ENCODE assay signal across 16 mouse cellular contexts in genomic region chr7:16827274-16827673, GRCm38 (mm10). TPM values are rescaled to one million over a fixed set of nuclear protein-coding genes. Genes with fewer than 3 reads are reported as not detected.
DNase-seq lines count a peak whose midpoint lies in the region; ATAC-seq and TF ChIP-seq lines count a peak whose summit lies in the region.
"Had no signal": no experiment of that assay in that cellular context is flagged by ENCODE, and none has a peak within 500 bp of the region (broad histone marks: within the 10 kb centered on the region; RNA-seq: fewer than 3 reads in every experiment).

No protein-coding gene starts in this region.

- TF ChIP-seq POLR2A in lung, adult 2 months (IDR thresholded peaks at IDR 0.05; ENCODE audit: borderline replicate concordance, extremely low read depth, low read depth, low read length), result no peak
- TF ChIP-seq POLR2A in thymus, adult 2 months (IDR thresholded peaks at IDR 0.05; ENCODE audit: control insufficient read depth, extremely low read depth, insufficient read depth, low read length, poor library complexity), result no peak

- H3K9me3 ChIP-seq in heart, embryonic 13.5 days, result no peaks in the 10 kb centered on the region
- H3K9me3 ChIP-seq in lung, embryonic 14.5 days (ENCODE audit: low read depth, low read length), result no peaks in the 10 kb centered on the region
- no peaks in the 10 kb centered on the region for H3K9me3 ChIP-seq in forebrain, embryonic 15.5 days
- H3K9me3 ChIP-seq: hindbrain, embryonic 15.5 days; limb, embryonic 13.5 days; midbrain, embryonic 10.5 days; stomach, embryonic 15.5 days had no signal

- H3K9ac ChIP-seq in heart, embryonic 13.5 days, result 0 out of 2 replicates have a peak overlapping the region, but pooled peaks have one; percentile 37
- no peak overlapping the region for H3K9ac ChIP-seq in lung, embryonic 14.5 days
- H3K9ac ChIP-seq in forebrain, embryonic 15.5 days (replicated peaks), result no peak overlapping the region
- H3K9ac ChIP-seq: hindbrain, embryonic 15.5 days; limb, embryonic 13.5 days; stomach, embryonic 15.5 days had no signal

- no peak for ATAC-seq in heart, embryonic 13.5 days (ENCODE audit: extremely low read depth, insufficient number of reproducible peaks, low FRiP score, low TSS enrichment)
- no peak for ATAC-seq in lung, embryonic 14.5 days (ENCODE audit: insufficient read depth)
- no peak for ATAC-seq in forebrain, embryonic 15.5 days (replicated peaks)

- no peak for DNase-seq in heart, postnatal 36 days
- no peak for DNase-seq in lung, embryonic 14.5 days
- DNase-seq in lung, adult 2 months, result no peak
- peak; percentile 62 for DNase-seq in induced T-regulatory cell, adult 2 months (ENCODE audit: low read depth)
- no peak for DNase-seq in thymus, adult 2 months
- DNase-seq: adrenal gland, postnatal 36 days; cerebellum, postnatal 14 days; gastrocnemius, postnatal 36 days; kidney, adult 8-10 months; thymus, postnatal 14 days had no signal

- H3K4me3 ChIP-seq in heart, embryonic 13.5 days, result no peak overlapping the region
- H3K4me3 ChIP-seq in lung, embryonic 14.5 days (ENCODE audit: low read depth, low read length), result no peak overlapping the region
- H3K4me3 ChIP-seq in lung, adult 2 months (replicated peaks; ENCODE audit: extremely low read depth, low read depth, low read length), result no peak overlapping the region
- no peak overlapping the region for H3K4me3 ChIP-seq in forebrain, embryonic 15.5 days
- no peak overlapping the region for H3K4me3 ChIP-seq in thymus, adult 2 months (ENCODE audit: control insufficient read depth, insufficient read depth, low read length)
- H3K4me3 ChIP-seq: hindbrain, embryonic 15.5 days; limb, embryonic 13.5 days; midbrain, embryonic 10.5 days; stomach, embryonic 15.5 days had no signal

- no peak for TF ChIP-seq CTCF in lung, embryonic 14.5 days (IDR thresholded peaks at IDR 0.05; ENCODE audit: low read depth)
- TF ChIP-seq CTCF in lung, adult 2 months (IDR thresholded peaks at IDR 0.05; ENCODE audit: insufficient read depth, low read length), result no peak
- TF ChIP-seq CTCF in thymus, adult 2 months (IDR thresholded peaks at IDR 0.05; ENCODE audit: borderline replicate concordance, control insufficient read depth, extremely low read depth, insufficient read depth, low read length, poor library complexity), result no peak

- peaks cover 40% of the 10 kb centered on the region for H3K4me1 ChIP-seq in heart, embryonic 13.5 days
- H3K4me1 ChIP-seq in lung, embryonic 14.5 days (ENCODE audit: insufficient read depth), result no peaks in the 10 kb centered on the region
- peaks cover 10% of the 10 kb centered on the region for H3K4me1 ChIP-seq in lung, adult 2 months (ENCODE audit: control insufficient read depth, insufficient read depth, low read length)
- no peaks in the 10 kb centered on the region for H3K4me1 ChIP-seq in forebrain, embryonic 15.5 days
- H3K4me1 ChIP-seq in thymus, adult 2 months (replicated peaks; ENCODE audit: control insufficient read depth, insufficient read depth, low read length), result peaks cover 20% of the 10 kb centered on the region
- H3K4me1 ChIP-seq: hindbrain, embryonic 15.5 days; midbrain, embryonic 10.5 days had no signal

- intact Hi-C loops in heart, postnatal 36 days (cut with DNase I), result loop anchor here (2.0 to 5.0 kb wide), 3 partner anchors 20 to 85 kb away; no protein-coding TSS in a partner anchor

- 75% methylated on average over 4 of the region's 4 CpGs for WGBS in heart, embryonic 13.5 days
- 68% methylated on average over 4 of the region's 4 CpGs for WGBS in lung, embryonic 14.5 days
- 59% methylated on average over 4 of the region's 4 CpGs for WGBS in lung, adult 2 months
- WGBS in forebrain, embryonic 15.5 days, result 88% methylated on average over 4 of the region's 4 CpGs
- 26% methylated on average over 4 of the region's 4 CpGs for WGBS in thymus, adult 2 months

- H3K27ac ChIP-seq in heart, embryonic 13.5 days (replicated peaks), result no peak overlapping the region
- 0 out of 2 replicates have a peak overlapping the region, but pooled peaks have one; percentile 18 for H3K27ac ChIP-seq in lung, embryonic 14.5 days (ENCODE audit: low read depth)
- no peak overlapping the region for H3K27ac ChIP-seq in forebrain, embryonic 15.5 days (replicated peaks)
- no peak overlapping the region for H3K27ac ChIP-seq in thymus, adult 2 months (ENCODE audit: control insufficient read depth, insufficient read depth, low read length)
- H3K27ac ChIP-seq: hindbrain, embryonic 15.5 days; limb, embryonic 13.5 days; midbrain, embryonic 10.5 days; stomach, embryonic 15.5 days had no signal

- H3K36me3 ChIP-seq in heart, embryonic 13.5 days, result peaks cover 97% of the 10 kb centered on the region
- peaks cover 97% of the 10 kb centered on the region for H3K36me3 ChIP-seq in lung, embryonic 14.5 days (ENCODE audit: insufficient read depth)
- peaks cover 87% of the 10 kb centered on the region for H3K36me3 ChIP-seq in forebrain, embryonic 15.5 days
- peaks cover 62% of the 10 kb centered on the region for H3K36me3 ChIP-seq in thymus, adult 2 months (ENCODE audit: control insufficient read depth, insufficient read depth, low read length)

- H3K27me3 ChIP-seq in heart, embryonic 13.5 days (replicated peaks), result no peaks in the 10 kb centered on the region
- no peaks in the 10 kb centered on the region for H3K27me3 ChIP-seq in lung, embryonic 14.5 days (ENCODE audit: insufficient read depth, low read length)
- no peaks in the 10 kb centered on the region for H3K27me3 ChIP-seq in forebrain, embryonic 15.5 days
- H3K27me3 ChIP-seq in thymus, adult 2 months (ENCODE audit: control insufficient read depth, insufficient read depth, low read length), result no peaks in the 10 kb centered on the region
- H3K27me3 ChIP-seq: hindbrain, embryonic 15.5 days; limb, embryonic 13.5 days; stomach, embryonic 15.5 days had no signal

- H3K4me2 ChIP-seq in heart, embryonic 13.5 days, result no peak overlapping the region
- no peak overlapping the region for H3K4me2 ChIP-seq in lung, embryonic 14.5 days
- no peak overlapping the region for H3K4me2 ChIP-seq in forebrain, embryonic 15.5 days (replicated peaks)
- H3K4me2 ChIP-seq: hindbrain, embryonic 15.5 days; limb, embryonic 13.5 days; stomach, embryonic 15.5 days had no signal

RNA-seq across cellular contexts. Expression of gene Fkrp, which starts 10.7 kb away (rescaled TPM):
- polyA plus RNA-seq in heart, embryonic 13.5 days (2015; fragmentation: Nextera tagmentation; extraction: Ambion mirVana), result 31.9 and 33.3 TPM in 2 replicates
- 10 to 100 TPM; 47.2 to 49.1 TPM for total RNA-seq in heart, postnatal 36 days (2021)
- polyA plus RNA-seq in lung, embryonic 14.5 days (2014; fragmentation: Nextera tagmentation; extraction: Ambion mirVana), result 27.7 and 31.9 TPM in 2 replicates
- 41.7 and 42.0 TPM in 2 replicates for polyA plus RNA-seq in lung, adult 2 months (2012; rRNA removed)
- polyA plus RNA-seq in forebrain, embryonic 15.5 days (2015; fragmentation: Nextera tagmentation; extraction: Ambion mirVana), result 28.2 and 29.0 TPM in 2 replicates
- 48.7 and 51.5 TPM in 2 replicates for polyA plus RNA-seq in thymus, adult 2 months (2012; rRNA removed)

RNA-seq across cellular contexts. Expression of gene Strn4, which starts 11.6 kb away (rescaled TPM):
- 81.1 and 82.5 TPM in 2 replicates for polyA plus RNA-seq in heart, embryonic 13.5 days (2015; fragmentation: Nextera tagmentation; extraction: Ambion mirVana)
- total RNA-seq in heart, postnatal 36 days (2021), result 10 to 100 TPM; 54.1 to 61.3 TPM
- polyA plus RNA-seq in lung, embryonic 14.5 days (2014; fragmentation: Nextera tagmentation; extraction: Ambion mirVana), result 117 and 134 TPM in 2 replicates
- 164 and 180 TPM in 2 replicates for polyA plus RNA-seq in lung, adult 2 months (2012; rRNA removed)
- 185 and 193 TPM in 2 replicates for polyA plus RNA-seq in forebrain, embryonic 15.5 days (2015; fragmentation: Nextera tagmentation; extraction: Ambion mirVana)
- polyA plus RNA-seq in thymus, adult 2 months (2012; rRNA removed), result 307 and 318 TPM in 2 replicates

RNA-seq across cellular contexts. Expression of gene Prkd2, which starts 15.4 kb away (rescaled TPM):
- 9.6 and 11.1 TPM in 2 replicates for polyA plus RNA-seq in heart, embryonic 13.5 days (2015; fragmentation: Nextera tagmentation; extraction: Ambion mirVana)
- total RNA-seq in heart, postnatal 36 days (2021), result 10 to 100 TPM; 17.8 to 19.3 TPM
- 19.6 and 20.2 TPM in 2 replicates for polyA plus RNA-seq in lung, embryonic 14.5 days (2014; fragmentation: Nextera tagmentation; extraction: Ambion mirVana)
- 97.2 and 121 TPM in 2 replicates for polyA plus RNA-seq in lung, adult 2 months (2012; rRNA removed)
- 7.0 and 8.0 TPM in 2 replicates for polyA plus RNA-seq in forebrain, embryonic 15.5 days (2015; fragmentation: Nextera tagmentation; extraction: Ambion mirVana)
- polyA plus RNA-seq in thymus, adult 2 months (2012; rRNA removed), result 363 and 406 TPM in 2 replicates

RNA-seq across cellular contexts. Expression of gene Slc1a5, which starts 46.1 kb away (rescaled TPM):
- 35.2 and 37.8 TPM in 2 replicates for polyA plus RNA-seq in heart, embryonic 13.5 days (2015; fragmentation: Nextera tagmentation; extraction: Ambion mirVana)
- total RNA-seq in heart, postnatal 36 days (2021), result 10 to 100 TPM; 21.3 to 22.8 TPM
- 32.6 and 35.7 TPM in 2 replicates for polyA plus RNA-seq in lung, embryonic 14.5 days (2014; fragmentation: Nextera tagmentation; extraction: Ambion mirVana)
- polyA plus RNA-seq in lung, adult 2 months (2012; rRNA removed), result 190 and 201 TPM in 2 replicates
- 10.0 and 13.6 TPM in 2 replicates for polyA plus RNA-seq in forebrain, embryonic 15.5 days (2015; fragmentation: Nextera tagmentation; extraction: Ambion mirVana)
- 254 and 310 TPM in 2 replicates for polyA plus RNA-seq in thymus, adult 2 months (2012; rRNA removed)

RNA-seq across cellular contexts. Expression of gene Dact3, which starts 47.8 kb away (rescaled TPM):
- polyA plus RNA-seq in heart, embryonic 13.5 days (2015; fragmentation: Nextera tagmentation; extraction: Ambion mirVana), result 4.6 and 4.7 TPM in 2 replicates
- 10 to 100 TPM; 11.2 to 11.7 TPM for total RNA-seq in heart, postnatal 36 days (2021)
- polyA plus RNA-seq in lung, embryonic 14.5 days (2014; fragmentation: Nextera tagmentation; extraction: Ambion mirVana), result 6.6 and 7.8 TPM in 2 replicates
- polyA plus RNA-seq in lung, adult 2 months (2012; rRNA removed), result 31.7 and 41.1 TPM in 2 replicates
- 3.3 and 3.4 TPM in 2 replicates for polyA plus RNA-seq in forebrain, embryonic 15.5 days (2015; fragmentation: Nextera tagmentation; extraction: Ambion mirVana)
- 3.8 and 4.4 TPM in 2 replicates for polyA plus RNA-seq in thymus, adult 2 months (2012; rRNA removed)
